Mouse (Mus musculus) liver, embryonic 12.5 days (tissue): ENCODE measurements around the gene Olfr692. TPM values are rescaled to one million over a fixed set of nuclear protein-coding genes. Genes with fewer than 3 reads are reported as not detected.
A peak's percentile ranks its signal among the peaks of the same experiment; 100 is the strongest.

ENCODE experiments used
- ATAC-seq: fragments of 200-750 bp; cut with Nextera tagmentation; 2 replicates; pipeline ENCODE4 v1.8.0; 2017; ENCODE audit warnings: moderate number of reproducible peaks, mild to moderate bottlenecking, moderate library complexity
- H3K27ac ChIP-seq: fragments of 300-500 bp; sonication (generic); 2 replicates; pipeline ENCODE4 v1.5.1; 2016; ENCODE audit warnings: mild to moderate bottlenecking
- H3K27me3 ChIP-seq: fragments of 300-500 bp; sonication (generic); replicated peaks from 2 replicates; pipeline ENCODE4 v1.6.1; 2016; ENCODE audit warnings: mild to moderate bottlenecking, moderate library complexity
- H3K36me3 ChIP-seq: fragments of 300-500 bp; sonication (generic); 2 replicates; pipeline ENCODE4 v1.6.1; 2016; ENCODE audit warnings: mild to moderate bottlenecking, moderate library complexity
- H3K4me1 ChIP-seq: fragments of 300-500 bp; sonication (generic); 2 replicates; pipeline ENCODE4 v1.6.1; 2016
- H3K4me2 ChIP-seq: fragments of 300-500 bp; sonication (generic); 2 replicates; pipeline ENCODE4 v1.6.1; 2016; ENCODE audit warnings: mild to moderate bottlenecking, moderate library complexity
- H3K4me3 ChIP-seq: fragments of 300-500 bp; sonication (generic); 2 replicates; pipeline ENCODE4 v1.5.1; 2016; ENCODE audit warnings: mild to moderate bottlenecking, moderate library complexity
- H3K9ac ChIP-seq: fragments of 300-500 bp; sonication (generic); 2 replicates; pipeline ENCODE4 v1.6.1; 2016; ENCODE audit warnings: mild to moderate bottlenecking, moderate library complexity
- H3K9me3 ChIP-seq: fragments of 300-500 bp; sonication (generic); replicated peaks from 2 replicates; pipeline ENCODE4 v1.6.1; 2016; ENCODE audit warnings: mild to moderate bottlenecking, moderate library complexity
- WGBS: fragments of 180-500 bp; shearing (Covaris S2); methylation state at CpG from one replicate; pipeline ENCODE4 v1.1.7; 2016; ENCODE audit not compliant: insufficient replicate concordance; 5-methylcytosine and 5-hydroxymethylcytosine counted together
- polyA plus RNA-seq: library from polyadenylated mRNA; unstranded; fragments of >200 nt; fragmentation: Nextera tagmentation; extraction: Ambion mirVana; gene quantifications from 2 replicates; pipeline ENCODE4 v1.2.1, GENCODE M21; 2016

Olfr692 gene
- polyA plus RNA-seq, 1 experiment from 2014 or later = not detected

DNA sequence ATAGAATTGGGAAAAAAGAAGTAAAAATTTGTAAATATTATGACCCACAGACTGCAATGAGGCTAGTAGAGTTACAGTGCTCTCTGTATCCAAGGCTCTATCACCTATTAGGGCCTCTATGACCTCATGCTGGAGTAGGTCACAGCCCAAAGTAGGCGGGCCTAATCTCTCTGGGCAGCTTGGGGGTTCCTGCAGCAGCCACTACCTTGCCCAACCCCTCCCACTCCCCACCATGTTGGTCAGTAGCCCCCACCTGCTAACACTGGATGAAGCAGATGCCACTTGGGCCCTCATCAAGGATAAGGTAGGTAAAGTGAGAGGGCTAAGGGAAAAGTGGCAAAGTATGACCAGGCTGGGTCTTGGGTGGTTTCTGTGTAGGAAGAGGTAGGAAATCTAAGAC, 6.8 kb downstream of the Olfr692 start, which contains the start of gene Gm5901:
Gene Gm5901, plus strand, starts transcription at position 173 of the 400 bp plus-strand sequence.
- H3K27me3 ChIP-seq = no peaks in the 10 kb centered on the region
- no peaks in the 10 kb centered on the region for H3K9me3 ChIP-seq
- no peak within 1 kb of the TSS for H3K4me3 ChIP-seq
- H3K9ac ChIP-seq = no peak within 1 kb of the TSS
- ATAC-seq = no peak
- H3K36me3 ChIP-seq = peaks cover 30% of the 10 kb centered on the region
- H3K27ac ChIP-seq = no peak within 1 kb of the TSS
- H3K4me1 ChIP-seq = peaks cover 5% of the 10 kb centered on the region; the same call in 1 of the 2 replicates
- H3K4me2 ChIP-seq = no peak within 1 kb of the TSS
- WGBS = 73% methylated on average over 1 of the region's 1 CpGs

DNA sequence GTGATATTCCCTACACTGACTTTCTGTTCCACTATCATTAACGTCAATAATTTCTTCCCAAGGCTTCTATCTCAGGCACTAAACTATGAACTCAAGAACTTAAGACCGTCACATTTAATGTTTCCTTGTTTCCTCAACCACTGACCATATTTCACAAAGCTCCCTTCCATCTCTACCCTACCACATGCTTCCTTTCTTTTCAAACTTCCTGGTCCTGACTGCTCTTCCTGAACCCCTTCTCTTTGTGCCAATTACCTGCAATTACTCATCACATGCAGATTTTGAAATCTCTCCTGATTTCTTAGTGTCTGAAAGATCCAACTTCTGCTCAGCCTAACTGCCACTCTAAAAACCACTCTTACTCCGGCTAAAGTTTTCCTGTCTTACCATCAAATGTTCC, 12.3 kb downstream of the Olfr692 start:
- no peak overlapping the region for H3K27ac ChIP-seq
- ATAC-seq = no peak
- H3K9ac ChIP-seq = no peak overlapping the region
- H3K4me2 ChIP-seq = no peak overlapping the region
- no peaks in the 10 kb centered on the region for H3K27me3 ChIP-seq
- no peaks in the 10 kb centered on the region for H3K4me1 ChIP-seq
- peaks cover 79% of the 10 kb centered on the region for H3K36me3 ChIP-seq
- H3K4me3 ChIP-seq = no peak overlapping the region
- H3K9me3 ChIP-seq = no peaks in the 10 kb centered on the region
- 79% methylated on average over 3 of the region's 3 CpGs for WGBS

DNA sequence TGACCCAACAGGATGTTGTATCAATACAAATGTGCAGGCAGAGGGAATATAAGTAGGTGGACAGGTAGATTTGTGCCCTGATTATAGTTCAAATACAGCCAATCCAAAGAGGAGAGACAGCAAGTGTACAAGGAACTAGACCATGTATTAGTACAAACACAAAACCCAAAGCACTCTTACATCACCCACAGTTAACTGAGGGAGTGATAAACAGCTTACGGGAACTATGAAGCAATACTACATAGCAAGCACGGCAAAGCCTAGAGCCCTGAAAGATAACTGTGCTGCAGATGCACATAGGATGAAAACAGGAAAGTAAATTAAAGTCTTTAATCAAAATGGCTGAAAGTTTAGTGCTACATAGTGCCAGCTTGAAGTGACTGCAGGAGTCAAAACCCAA, 19.7 kb downstream of the Olfr692 start:
- Histone ChIP-seq H3K36me3 (peaks cover 79% of the 10 kb centered on the region), H3K27ac (no peak overlapping the region), H3K4me3 (no peak overlapping the region), H3K27me3 (no peaks in the 10 kb centered on the region), H3K9me3 (no peaks in the 10 kb centered on the region), H3K9ac (no peak overlapping the region), H3K4me2 (no peak overlapping the region), H3K4me1 (no peaks in the 10 kb centered on the region)
- WGBS = 85% methylated on average over 2 of the region's 2 CpGs
- ATAC-seq = no peak

DNA sequence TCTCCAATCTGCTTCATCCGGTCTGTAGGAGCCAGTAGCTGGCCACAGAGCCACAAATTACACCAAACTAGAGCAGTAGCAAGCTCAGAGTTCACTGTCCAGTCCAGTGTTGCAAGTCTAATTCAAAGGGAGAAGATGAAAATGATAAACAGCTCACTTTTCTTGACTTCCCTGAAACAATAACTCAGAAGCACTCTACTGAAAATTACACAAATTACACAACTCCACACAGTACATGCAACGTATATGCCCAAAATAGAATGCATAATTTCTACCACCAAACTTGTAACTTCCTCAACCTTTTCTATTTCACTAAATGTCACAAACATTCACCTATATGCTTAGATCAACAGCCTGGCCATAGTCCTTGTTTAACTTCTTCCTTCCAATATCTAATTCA, 22.2 kb downstream of the Olfr692 start:
- Histone ChIP-seq H3K4me3 (no peak overlapping the region), H3K4me2 (no peak overlapping the region), H3K27me3 (no peaks in the 10 kb centered on the region), H3K9me3 (no peaks in the 10 kb centered on the region), H3K27ac (no peak overlapping the region), H3K36me3 (peaks cover 57% of the 10 kb centered on the region), H3K4me1 (no peaks in the 10 kb centered on the region), H3K9ac (no peak overlapping the region)
- WGBS = 88% methylated on average over 2 of the region's 2 CpGs
- ATAC-seq = no peak

DNA sequence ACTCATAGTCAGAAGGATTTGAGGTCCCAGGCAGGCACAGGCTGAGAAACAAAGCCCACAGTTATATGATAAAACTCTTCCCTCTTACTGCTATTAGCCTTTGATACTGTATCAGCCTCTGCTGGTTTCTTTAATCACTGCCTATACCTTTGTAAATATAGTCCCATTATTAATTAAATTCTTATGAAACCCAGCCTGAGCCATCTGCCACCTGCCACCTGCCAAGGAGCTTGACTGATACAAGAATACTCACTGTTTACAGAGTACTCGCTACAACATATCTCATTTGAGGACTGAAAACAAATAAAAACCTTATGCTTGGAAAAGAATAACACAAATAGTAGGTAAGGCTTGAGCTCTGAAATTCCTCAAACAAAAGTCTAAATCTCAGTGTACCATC, 26.6 kb downstream of the Olfr692 start:
- Histone ChIP-seq H3K9ac (no peak overlapping the region), H3K27ac (no peak overlapping the region), H3K4me2 (no peak overlapping the region), H3K4me1 (peaks cover 27% of the 10 kb centered on the region), H3K4me3 (no peak overlapping the region), H3K27me3 (no peaks in the 10 kb centered on the region), H3K9me3 (no peaks in the 10 kb centered on the region), H3K36me3 (peaks cover 16% of the 10 kb centered on the region)
- ATAC-seq = no peak
- WGBS = 83% methylated on average over 1 of the region's 1 CpGs

DNA sequence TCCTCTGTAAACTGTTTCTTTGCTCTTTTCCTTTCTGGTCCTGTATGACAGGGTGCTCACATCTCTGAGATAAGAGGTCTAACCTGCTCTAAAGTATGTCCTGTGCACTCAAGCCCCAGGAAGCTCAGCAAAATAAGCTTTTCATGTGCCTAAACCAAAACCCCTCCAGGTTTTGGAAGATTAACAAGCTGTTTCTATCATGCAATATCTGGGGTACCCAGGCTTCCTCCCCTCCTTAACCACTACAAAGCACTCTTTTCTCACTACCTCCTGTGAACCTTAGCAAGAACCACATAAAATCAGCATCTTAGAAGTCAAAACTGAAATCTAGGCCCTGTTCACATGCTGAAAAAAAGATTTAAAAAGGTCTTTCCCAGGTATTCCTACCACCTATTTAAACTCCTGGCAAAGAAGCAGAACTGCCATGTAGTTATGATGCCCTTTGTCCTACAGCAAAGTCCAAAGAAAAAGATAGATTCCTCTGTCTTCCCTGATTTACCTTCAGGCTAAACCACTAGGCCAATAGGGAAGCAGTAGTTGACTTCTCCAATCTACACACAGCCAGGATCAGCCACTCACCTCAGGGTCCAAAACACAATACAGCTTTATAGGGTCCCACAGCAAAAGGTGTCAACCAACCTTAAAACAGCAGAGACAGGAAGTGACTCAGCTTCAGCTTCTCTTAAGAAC, 27.2 kb downstream of the Olfr692 start:
- ATAC-seq = no peak
- Histone ChIP-seq H3K9ac (no peak overlapping the region), H3K27me3 (no peaks in the 10 kb centered on the region), H3K4me3 (no peak overlapping the region), H3K27ac (no peak overlapping the region), H3K36me3 (peaks cover 9% of the 10 kb centered on the region; the same call in 1 of the 2 replicates), H3K4me1 (peaks cover 27% of the 10 kb centered on the region), H3K4me2 (no peak overlapping the region), H3K9me3 (no peaks in the 10 kb centered on the region)

DNA sequence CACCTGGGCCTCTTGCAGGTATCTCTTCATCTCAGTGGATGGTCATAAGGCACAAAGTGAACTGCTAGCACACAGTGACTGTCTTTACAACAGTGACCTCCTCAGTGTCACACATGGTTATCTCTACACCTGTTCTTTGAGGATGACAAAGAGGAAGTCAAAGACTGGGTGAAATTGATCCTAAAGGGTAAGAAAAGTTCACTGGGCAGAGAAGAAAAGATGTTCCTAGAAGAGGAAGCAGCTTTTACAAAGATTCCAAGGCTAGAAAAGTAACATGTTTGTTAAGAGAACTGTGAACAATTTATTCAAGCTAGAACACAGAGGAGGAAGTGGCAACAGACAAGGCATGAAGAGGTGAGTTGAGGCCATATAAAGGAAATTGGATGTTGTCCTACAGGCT, 28.1 kb downstream of the Olfr692 start:
- Histone ChIP-seq H3K4me3 (no peak overlapping the region), H3K9ac (no peak overlapping the region), H3K27me3 (no peaks in the 10 kb centered on the region), H3K4me1 (peaks cover 36% of the 10 kb centered on the region), H3K9me3 (no peaks in the 10 kb centered on the region), H3K4me2 (no peak overlapping the region), H3K27ac (no peak overlapping the region), H3K36me3 (0 out of 2 replicates have a peak, but pooled peaks cover 8% of the 10 kb centered on the region)
- ATAC-seq = no peak

DNA sequence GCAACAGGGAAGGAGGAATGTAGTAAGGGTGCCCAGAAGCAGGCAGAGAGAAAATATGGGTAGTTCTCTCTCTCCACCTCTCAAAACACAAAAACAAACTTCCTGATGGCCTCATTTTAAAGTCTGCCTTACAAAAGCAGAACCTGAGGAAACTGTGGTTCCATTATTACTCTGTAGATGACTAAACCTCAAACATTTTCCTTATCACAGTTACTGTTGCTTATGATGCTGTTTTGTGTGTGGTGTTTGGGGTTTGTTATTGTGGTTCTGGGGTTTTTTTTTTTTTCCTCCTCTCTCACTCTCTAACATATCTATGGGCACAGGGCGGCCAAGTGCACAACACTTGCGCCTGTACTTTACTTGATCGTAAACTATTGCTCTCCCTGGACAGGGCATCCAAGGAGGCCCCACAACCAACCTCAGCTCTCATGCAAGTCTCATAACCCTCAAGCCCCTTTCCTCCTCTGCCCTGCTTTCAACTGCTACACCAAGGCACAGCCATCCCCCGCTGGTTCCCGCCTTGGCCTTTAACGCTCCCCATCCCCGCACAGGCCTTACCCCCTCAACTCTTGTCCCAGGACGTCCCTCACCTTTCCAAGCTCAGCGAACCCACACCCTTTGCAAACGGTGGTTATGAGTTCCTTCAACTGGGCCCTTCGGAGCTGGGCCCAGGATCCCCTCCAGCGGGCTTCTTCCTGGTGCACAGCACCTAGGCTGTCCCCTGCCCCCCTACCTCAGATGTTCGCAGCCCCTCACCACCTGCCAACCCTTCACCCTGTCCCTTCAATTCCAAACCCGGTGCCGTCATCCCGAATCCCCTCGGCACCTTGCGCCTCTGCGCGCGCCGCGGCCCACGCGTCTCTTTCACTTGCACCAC, 31.3 kb downstream of the Olfr692 start:
- Histone ChIP-seq H3K4me3 (peak overlapping the region; percentile 92), H3K27me3 (no peaks in the 10 kb centered on the region), H3K4me1 (peaks cover 38% of the 10 kb centered on the region), H3K4me2 (peak overlapping the region; percentile 94), H3K36me3 (0 out of 2 replicates have a peak, but pooled peaks cover 2% of the 10 kb centered on the region), H3K9me3 (no peaks in the 10 kb centered on the region), H3K27ac (peak overlapping the region; percentile 89), H3K9ac (peak overlapping the region; percentile 90)
- peak; percentile 0 for ATAC-seq
- WGBS = under 1% methylated on average over 25 of the region's 25 CpGs

DNA sequence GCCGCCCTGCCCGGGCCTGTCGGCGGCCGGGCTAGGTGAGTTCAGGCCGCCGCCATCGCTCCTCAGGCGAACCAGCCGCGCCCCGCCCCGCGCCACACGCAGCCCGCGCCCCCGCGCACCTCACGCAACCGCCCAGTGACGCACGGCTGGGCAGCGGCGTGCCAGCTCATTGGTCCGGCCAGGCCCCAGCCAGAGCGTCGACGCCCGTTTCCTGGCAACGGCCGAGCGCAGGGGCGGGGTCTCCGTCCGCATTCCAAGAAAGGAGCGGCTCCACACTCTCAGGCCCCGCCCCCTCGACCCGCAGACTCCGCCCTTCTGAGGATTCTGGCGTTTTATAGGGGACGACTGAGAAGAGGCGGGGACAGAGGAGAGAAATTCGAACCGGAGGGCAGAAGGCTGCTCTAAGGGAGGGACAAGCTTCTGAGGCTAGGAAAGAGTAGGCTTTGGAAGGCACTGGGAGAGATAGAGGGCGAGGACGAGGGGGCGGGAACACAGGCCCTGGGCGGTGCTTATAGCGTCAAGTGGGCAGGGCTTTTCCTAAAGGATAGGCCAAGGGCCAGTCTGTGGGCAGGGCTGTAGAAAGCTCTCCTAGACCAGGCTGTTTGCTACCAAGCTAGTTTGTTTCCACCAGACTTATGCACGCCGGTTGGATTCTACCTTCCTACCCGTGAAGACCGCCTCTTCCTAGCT, 32.0 kb downstream of the Olfr692 start, which contains the start of gene Fam160a2:
Gene Fam160a2, minus strand, starts transcription at position 120 of the 690 bp plus-strand sequence.
- Histone ChIP-seq H3K4me2 (peak within 1 kb of the TSS; percentile 94), H3K4me1 (peaks cover 38% of the 10 kb centered on the region), H3K27ac (peak within 1 kb of the TSS; percentile 89), H3K36me3 (no peaks in the 10 kb centered on the region), H3K4me3 (peak within 1 kb of the TSS; percentile 92), H3K9me3 (no peaks in the 10 kb centered on the region), H3K27me3 (no peaks in the 10 kb centered on the region), H3K9ac (peak within 1 kb of the TSS; percentile 90)
- ATAC-seq = peak; percentile 96
- WGBS = under 1% methylated on average over 55 of the region's 55 CpGs

DNA sequence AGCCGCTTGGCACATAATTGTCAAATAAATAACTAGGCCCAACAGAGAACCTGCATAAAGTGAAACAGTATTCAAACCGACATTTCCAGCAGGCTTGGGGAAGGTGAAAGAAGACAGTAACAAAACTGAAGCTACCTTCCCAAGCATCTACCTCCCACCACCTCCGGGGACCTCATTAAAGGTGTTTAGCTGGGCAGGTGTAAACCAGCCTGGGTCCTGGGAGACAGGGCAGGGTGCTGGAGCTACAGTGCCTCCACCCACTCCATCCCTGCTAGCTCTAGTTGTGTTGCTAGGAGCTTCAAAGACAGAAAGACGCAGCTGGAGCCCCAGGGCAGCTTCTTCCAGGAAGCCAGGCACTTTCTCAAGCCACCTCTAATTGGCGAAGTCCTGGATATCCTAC, 36.2 kb downstream of the Olfr692 start, which contains the start of gene Cnga4:
Gene Cnga4, plus strand, starts transcription at position 301 of the 400 bp plus-strand sequence.
- no peaks in the 10 kb centered on the region for H3K36me3 ChIP-seq
- H3K4me3 ChIP-seq = no peak within 1 kb of the TSS
- ATAC-seq = no peak
- no peaks in the 10 kb centered on the region for H3K27me3 ChIP-seq
- no peak within 1 kb of the TSS for H3K4me2 ChIP-seq
- WGBS = 59% methylated on average over 5 of the region's 5 CpGs
- H3K9ac ChIP-seq = no peak within 1 kb of the TSS
- peaks cover 14% of the 10 kb centered on the region for H3K4me1 ChIP-seq
- no peaks in the 10 kb centered on the region for H3K9me3 ChIP-seq
- no peak within 1 kb of the TSS for H3K27ac ChIP-seq

DNA sequence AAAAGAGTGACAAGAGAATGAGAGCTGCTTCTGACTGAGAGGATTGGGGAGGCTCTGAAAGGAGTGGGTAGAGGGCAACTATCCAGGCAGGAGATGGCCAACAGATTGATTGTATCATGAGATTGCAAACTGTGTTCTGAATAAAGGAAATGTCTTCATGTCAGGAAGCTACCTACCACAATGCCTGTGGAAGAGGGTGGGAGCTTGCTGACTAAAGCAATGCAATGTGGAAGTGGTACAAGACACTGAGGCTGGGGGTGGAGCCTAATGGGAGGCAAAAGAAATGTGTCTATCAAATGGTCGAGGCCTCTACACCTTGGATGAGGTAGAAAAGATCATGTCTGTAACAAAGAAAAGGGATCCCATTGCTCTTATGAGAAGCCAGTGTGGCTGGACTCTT, 38.3 kb downstream of the Olfr692 start:
- no peaks in the 10 kb centered on the region for H3K36me3 ChIP-seq
- no peaks in the 10 kb centered on the region for H3K27me3 ChIP-seq
- peaks cover under 1% of the 10 kb centered on the region; the same call in 1 of the 2 replicates for H3K4me1 ChIP-seq
- no peak overlapping the region for H3K4me2 ChIP-seq
- 50% methylated on average over 1 of the region's 1 CpGs for WGBS
- ATAC-seq = no peak
- H3K9me3 ChIP-seq = no peaks in the 10 kb centered on the region
- H3K4me3 ChIP-seq = no peak overlapping the region
- H3K9ac ChIP-seq = no peak overlapping the region
- no peak overlapping the region for H3K27ac ChIP-seq
